ENCODE assay signal across 9 mouse cellular contexts in the genomic region with DNA sequence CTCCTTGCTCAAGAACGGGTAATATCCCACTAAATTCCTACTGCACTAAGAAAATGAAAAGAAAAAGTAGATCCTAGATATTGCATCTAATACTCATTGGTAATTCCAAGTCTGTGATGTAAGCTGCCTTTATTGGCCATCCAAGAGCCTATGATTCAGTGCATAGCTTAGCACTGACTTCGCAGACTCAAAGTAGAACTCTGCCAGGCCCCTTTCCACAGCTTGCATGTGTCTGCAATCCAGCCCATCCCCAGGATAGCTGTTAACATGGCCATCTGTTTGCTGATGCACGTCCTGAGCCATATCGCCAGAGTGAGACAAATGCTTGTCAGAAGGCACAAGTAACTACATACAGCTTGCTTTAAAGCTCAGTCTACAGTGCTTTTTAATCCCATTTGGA.
DNase-seq lines count a peak whose midpoint lies in the region; ATAC-seq and TF ChIP-seq lines count a peak whose summit lies in the region.
"Had no signal": no experiment of that assay in that cellular context is flagged by ENCODE, and none has a peak within 500 bp of the region (broad histone marks: within the 10 kb centered on the region; RNA-seq: fewer than 3 reads in every experiment).

No protein-coding gene starts in this region.

- no peak overlapping the region for H3K4me3 ChIP-seq in layer of hippocampus, adult 2 months
- no peak overlapping the region for H3K4me3 ChIP-seq in liver, embryonic 12.5 days

- no peaks in the 10 kb centered on the region for H3K27me3 ChIP-seq in liver, embryonic 12.5 days (replicated peaks)

- WGBS in liver, embryonic 12.5 days (ENCODE audit: insufficient replicate concordance): 71% methylated on average over 4 of the region's 4 CpGs

- no peak for ATAC-seq in megakaryocyte, adult 5-6 weeks (ENCODE audit: poor library complexity, severe bottlenecking)
- ATAC-seq in liver, embryonic 12.5 days: no peak

- H3K4me2 ChIP-seq in liver, embryonic 12.5 days: no peak overlapping the region

- DNase-seq in layer of hippocampus, adult 11-12 months (ENCODE audit: low spot score): peak; percentile 50
- DNase-seq in layer of hippocampus, postnatal 25 days (ENCODE audit: extremely low spot score in 1 of 2, low spot score in 1 of 2): no peak
- DNase-seq in frontal cortex, postnatal 10 days (ENCODE audit: low spot score in 2 of 2): peak; percentile 32 to 53
- peak; percentile 56 to 69 for DNase-seq in layer of hippocampus, adult 2 months (ENCODE audit: low spot score in 2 of 2)
- peak; percentile 74 to 83 for DNase-seq in right cerebral cortex, postnatal 10 days (ENCODE audit: low spot score in 2 of 2)
- DNase-seq in adrenal gland, adult 2 months: no peak
- DNase-seq: cerebellum, adult 11-12 months had no signal

- H3K9me3 ChIP-seq in liver, embryonic 12.5 days (replicated peaks): no peaks in the 10 kb centered on the region

- no peak for TF ChIP-seq CTCF in layer of hippocampus, adult 2 months (conservative IDR thresholded peaks at IDR 0.05)

- no peaks in the 10 kb centered on the region for H3K4me1 ChIP-seq in liver, embryonic 12.5 days

- H3K9ac ChIP-seq in liver, embryonic 12.5 days: no peak overlapping the region

- no peaks in the 10 kb centered on the region for H3K36me3 ChIP-seq in liver, embryonic 12.5 days

- peak overlapping the region; percentile 43; the same call in 1 of the 2 replicates for H3K27ac ChIP-seq in layer of hippocampus, adult 2 months
- H3K27ac ChIP-seq in liver, embryonic 12.5 days: no peak overlapping the region

Comparison
In these comparisons a context has a peak if more than half of its experiments do, and no peak if none do; other contexts are left out.
1. DNase-seq: peak in layer of hippocampus, adult 11-12 months (single experiment), frontal cortex, postnatal 10 days (2 of 2), layer of hippocampus, adult 2 months (2 of 2) and right cerebral cortex, postnatal 10 days (2 of 2); none in layer of hippocampus, postnatal 25 days (0 of 2) and adrenal gland, adult 2 months (single experiment).